Mouse (Mus musculus) liver, postnatal 0 days (tissue): Measurements from ENCODE around the gene Gm28635.
A peak's percentile ranks its signal among the peaks of the same experiment; 100 is the strongest.
"Not testable (repeated sequence)": the region's sequence is repeated elsewhere in the genome, so short reads cannot be mapped to it uniquely, and the experiment has no call there.

Source experiments
- CTCF ChIP-seq: sonication (generic); IDR thresholded peaks from 2 replicates; pipeline ENCODE4 v1.5.1; 2016; ENCODE audit warnings: antibody characterized with exemption, low read depth
- EP300 ChIP-seq: IDR thresholded peaks from 2 replicates; pipeline ENCODE4 v1.6.1; 2016; ENCODE audit warnings: antibody characterized with exemption, low read depth, mild to moderate bottlenecking

DNA sequence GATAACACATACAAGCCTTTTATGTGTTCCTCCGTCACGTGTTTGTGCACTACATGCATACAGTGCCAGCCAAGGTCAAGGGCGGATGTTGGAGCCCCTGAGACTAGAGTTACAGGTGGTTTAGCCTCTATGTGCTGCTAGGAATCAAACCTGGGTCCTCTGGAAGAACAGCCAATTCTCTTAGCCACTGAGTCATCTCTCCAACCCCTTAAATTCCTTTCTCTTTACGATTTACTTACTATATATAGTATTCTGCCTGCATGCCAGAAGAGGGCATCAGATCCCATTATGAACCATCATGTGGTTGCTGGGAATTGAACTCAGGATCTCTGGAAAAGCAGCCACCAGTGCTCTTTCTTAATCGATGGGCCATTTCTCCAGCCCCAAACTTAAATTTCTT lies 6.3 kb downstream of the Gm28635 start:
- TF ChIP-seq CTCF, result peak; percentile 15; the same call in 1 of the 2 replicates
- not testable (repeated sequence) for TF ChIP-seq EP300
